Mouse (Mus musculus) heart, postnatal 25 days (tissue): ENCODE results near the gene Gm960. TPM values are rescaled to one million over a fixed set of nuclear protein-coding genes. Genes with fewer than 3 reads are reported as not detected.
"Not testable (repeated sequence)": the region's sequence is repeated elsewhere in the genome, so short reads cannot be mapped to it uniquely, and the experiment has no call there.

Source experiments
- DNase-seq: peaks from one replicate; pipeline ENCODE4 v3.0.0; 2022; ENCODE audit warnings: low spot score
- intact Hi-C: fragments of 180-260 bp; cut with DNase I; formaldehyde crosslinking; loops from one replicate; pipeline ENCODE4 v1.15.1; 2025
- microRNA-seq: library from miRNA; unstranded; fragments of <30 nt; microRNA quantifications from one replicate; pipeline ENCODE4 v1.2.0, GENCODE M21; 2022
- total RNA-seq, 2 experiments: library from RNA; stranded (reverse); gene quantifications; 2 replicates each; pipeline ENCODE4 v1.2.3; 2021

Gene Gm960
- total RNA-seq, 2 experiments from 2014 or later, result not detected

DNA sequence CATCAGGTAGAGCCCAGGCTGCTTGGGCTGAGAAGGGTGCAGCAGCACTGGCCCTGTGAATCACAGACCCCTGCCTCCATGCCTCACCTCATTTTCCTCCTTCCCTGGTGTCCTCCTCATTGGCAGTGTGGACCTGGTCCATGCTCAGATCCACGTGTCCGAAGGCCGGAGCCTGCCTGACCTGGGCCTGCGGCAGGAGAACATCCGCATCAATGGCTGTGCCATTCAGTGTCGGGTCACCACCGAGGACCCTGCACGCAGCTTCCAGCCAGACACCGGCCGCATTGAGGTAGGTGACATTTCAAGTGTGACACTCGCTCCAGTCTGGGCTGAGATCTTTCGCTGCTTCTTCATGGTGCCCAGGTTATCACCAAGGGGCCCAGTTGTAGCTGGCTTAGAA, 91.1 kb downstream of the Gm960 start:
- intact Hi-C loops, result no loop called here
- no peak for DNase-seq

- intact Hi-C loops, result no loop called here
Measured at GRCm38 (mm10) chr19:4605654-4606053, 92.8 kb downstream of the Gm960 start.

GRCm38 (mm10) chr19:4603801-4604723, 94.4 kb downstream of the Gm960 start:
- intact Hi-C loops, result no loop called here
- DNase-seq, result no peak

More at GRCm38 (mm10) chr19:4605654-4606053, 92.8 kb downstream of the Gm960 start:
- no peak for DNase-seq

- intact Hi-C loops, result no loop called here
- no peak for DNase-seq
Measured at GRCm38 (mm10) chr19:4602459-4602858, 96.0 kb downstream of the Gm960 start.

GRCm38 (mm10) chr19:4596071-4596470, 102.4 kb downstream of the Gm960 start:
- intact Hi-C loops, result no loop called here
- DNase-seq, result no peak

GRCm38 (mm10) chr19:4593792-4594522, 104.5 kb downstream of the Gm960 start:
- intact Hi-C loops, result no loop called here
- no peak for DNase-seq

- no peak for DNase-seq
- intact Hi-C loops, result no loop called here
Measured at GRCm38 (mm10) chr19:4590025-4590424, 108.4 kb downstream of the Gm960 start.

GRCm38 (mm10) chr19:4589081-4589480, 109.4 kb downstream of the Gm960 start:
- no peak for DNase-seq
- intact Hi-C loops, result no loop called here

- no peak for DNase-seq
- intact Hi-C loops, result no loop called here
Measured at GRCm38 (mm10) chr19:4588430-4588829, 110.0 kb downstream of the Gm960 start.

DNA sequence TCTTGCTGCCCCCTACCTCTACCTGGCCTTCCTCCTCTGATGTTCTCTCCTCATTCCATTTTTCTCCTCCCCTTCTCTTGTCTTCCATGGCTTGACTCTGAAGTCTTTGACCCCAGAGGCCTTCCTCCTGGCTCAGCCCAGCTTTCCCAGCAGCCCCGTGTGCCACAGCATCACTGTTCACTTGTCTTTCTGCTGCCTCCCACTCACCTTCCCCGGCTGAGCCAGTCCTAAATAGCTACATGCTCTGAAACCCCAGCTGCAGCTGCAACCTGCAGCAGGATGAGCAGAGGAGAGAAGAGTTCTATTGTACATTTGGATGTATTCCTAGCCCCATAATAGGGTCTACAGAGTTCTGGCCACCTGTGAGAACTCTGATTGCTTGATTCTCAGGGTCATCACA, 111.0 kb downstream of the Gm960 start:
- intact Hi-C loops, result no loop called here
- DNase-seq, result no peak

- DNase-seq, intact Hi-C loops: not testable (repeated sequence)
Measured at GRCm38 (mm10) chr19:4586783-4587182, 111.7 kb downstream of the Gm960 start.

DNA sequence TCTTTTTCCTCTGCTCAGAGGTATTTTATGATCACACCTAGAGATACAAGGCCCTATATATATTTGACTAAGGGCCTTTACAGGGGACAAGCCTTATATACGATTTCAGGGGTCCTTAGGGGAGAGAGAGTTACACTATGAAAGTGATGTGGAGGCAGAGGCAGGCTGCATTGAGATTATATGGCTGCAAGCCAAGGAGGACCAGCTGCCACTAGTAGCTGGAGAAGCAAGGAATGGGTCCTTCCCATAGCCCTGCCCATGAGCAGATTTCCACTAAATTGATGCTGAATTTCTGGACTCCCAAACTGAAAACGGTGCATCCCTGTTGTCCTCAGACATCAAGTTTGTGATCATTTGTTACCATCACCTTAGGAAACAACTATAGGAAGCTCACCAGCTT, 114.6 kb downstream of the Gm960 start:
- no peak for DNase-seq
- intact Hi-C loops, result no loop called here

DNA sequence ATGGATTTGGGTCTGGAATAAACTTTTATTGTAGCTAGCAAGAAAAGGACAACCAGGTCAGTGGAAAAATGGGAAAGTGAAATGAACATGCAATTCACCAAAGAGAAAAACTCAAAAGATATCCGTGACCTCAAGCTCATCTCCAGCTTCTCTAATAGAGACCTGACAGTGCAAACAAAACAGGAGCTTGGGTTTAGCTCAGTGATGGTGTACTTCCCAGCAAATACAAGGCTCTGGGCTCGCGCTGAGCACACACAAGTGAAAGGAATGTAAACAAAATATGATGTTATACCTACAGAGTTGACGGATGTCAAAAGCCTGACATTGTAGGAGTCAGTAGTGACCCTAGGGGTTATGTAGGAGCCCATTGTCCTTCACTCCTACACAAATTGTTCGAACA, 119.2 kb downstream of the Gm960 start:
- no peak for DNase-seq
- intact Hi-C loops, result no loop called here

- intact Hi-C loops, result no loop called here
- no peak for DNase-seq
Measured at GRCm38 (mm10) chr19:4578799-4579198, 119.7 kb downstream of the Gm960 start.

Small RNAs within 50 kb of the gene (microRNA-seq; reads per million reads assigned to microRNA genes)
- gene Mir6986, result 1.1 reads per million

Other genes starting within 250 kb of the Gm960 start
- gene Syt12, start 221.2 kb downstream of the Gm960 start, total RNA-seq, result 1 to 10 TPM; 5.0 to 6.7 TPM
- under 1 TPM in 1 of 2 experiments, not detected in 1; 0.22 TPM for gene 2010003K11Rik, start 200.1 kb downstream of the Gm960 start, total RNA-seq
- 10 to 100 TPM; 30.9 to 36.8 TPM for gene Pcx, start 188.2 kb downstream of the Gm960 start, total RNA-seq
- 10 to 100 TPM in 1 of 2 experiments, 1 to 10 TPM in 1; 9.5 to 10.5 TPM for gene Lrfn4, start 83.0 kb downstream of the Gm960 start, total RNA-seq
- gene Rce1, start 73.0 kb downstream of the Gm960 start, total RNA-seq, result 10 to 100 TPM; 10.9 to 11.1 TPM
- gene Sptbn2, start 12.5 kb upstream of the Gm960 start, total RNA-seq, result under 1 TPM; 0.31 to 0.60 TPM
- 1 to 10 TPM; 6.7 to 7.4 TPM for gene Rbm4b, start 57.8 kb upstream of the Gm960 start, total RNA-seq
- gene Rbm4, start 95.2 kb upstream of the Gm960 start, total RNA-seq, result 10 to 100 TPM; 45.7 to 48.0 TPM
- 10 to 100 TPM; 12.7 to 17.2 TPM for gene Gm21992, start 112.9 kb upstream of the Gm960 start, total RNA-seq
- gene Rbm14, start 113.0 kb upstream of the Gm960 start, total RNA-seq, result 10 to 100 TPM; 15.3 to 25.9 TPM
- 10 to 100 TPM; 26.2 to 26.6 TPM for gene Ccs, start 140.7 kb upstream of the Gm960 start, total RNA-seq
- not detected for gene Ccdc87, start 140.7 kb upstream of the Gm960 start, total RNA-seq
- 10 to 100 TPM; 77.9 to 82.6 TPM for gene Ctsf, start 156.5 kb upstream of the Gm960 start, total RNA-seq
- under 1 TPM; 0.42 to 0.53 TPM for gene Actn3, start 179.2 kb upstream of the Gm960 start, total RNA-seq
- gene Zdhhc24, start 180.0 kb upstream of the Gm960 start, total RNA-seq, result 1 to 10 TPM; 2.6 to 4.0 TPM
- 1 to 10 TPM; 4.0 to 4.1 TPM for gene Bbs1, start 208.0 kb upstream of the Gm960 start, total RNA-seq
- gene Dpp3, start 229.6 kb upstream of the Gm960 start, total RNA-seq, result 10 to 100 TPM; 17.5 to 19.6 TPM
- 1 to 10 TPM; 1.0 to 1.3 TPM for gene Peli3, start 244.5 kb upstream of the Gm960 start, total RNA-seq